Mouse (Mus musculus): ENCODE measurements at regions not wholly inside any gene's neighbourhood (a gene's known extent, or its start where the extent isn't known, plus 50 kb on each side); places are given as distances from the start of the nearest gene placed in this dataset.

GRCm38 (mm10) chr12:109539046-109539445 is 61.1 kb downstream of the Rtl1 start:
- Histone ChIP-seq H3K36me3 (ENCODE audit: control insufficient read depth, insufficient read depth, low read length) (no peaks in the 10 kb centered on the region), H3K27ac (replicated peaks; ENCODE audit: low read depth, low read length) (no peak overlapping the region), H3K4me3 (ENCODE audit: low read depth, low read length) (no peak overlapping the region), H3K9ac (ENCODE audit: low read length) (no peak overlapping the region), H3K4me2 (ENCODE audit: low read depth, severe bottlenecking) (no peak overlapping the region), H3K27me3 (ENCODE audit: control insufficient read depth, insufficient read depth, low read length) (no peaks in the 10 kb centered on the region), H3K4me1 (ENCODE audit: control insufficient read depth, insufficient read depth, low read length) (no peaks in the 10 kb centered on the region), H3K9me3 (ENCODE audit: control insufficient read depth, low read length) (peaks cover 10% of the 10 kb centered on the region)
- no peak for DNase-seq (ENCODE audit: low spot score)
- 81% methylated on average over 8 of the region's 8 CpGs for WGBS
- ATAC-seq (ENCODE audit: insufficient number of reproducible peaks, low FRiP score, low TSS enrichment, low read depth), result no peak

- Histone ChIP-seq H3K4me1 (ENCODE audit: control insufficient read depth, insufficient read depth, low read length) (no peaks in the 10 kb centered on the region), H3K9me3 (ENCODE audit: control insufficient read depth, low read length) (peaks cover 10% of the 10 kb centered on the region), H3K36me3 (ENCODE audit: control insufficient read depth, insufficient read depth, low read length) (no peaks in the 10 kb centered on the region), H3K27ac (replicated peaks; ENCODE audit: low read depth, low read length) (no peak overlapping the region), H3K4me3 (ENCODE audit: low read depth, low read length) (no peak overlapping the region), H3K27me3 (ENCODE audit: control insufficient read depth, insufficient read depth, low read length) (no peaks in the 10 kb centered on the region), H3K9ac (ENCODE audit: low read length) (no peak overlapping the region), H3K4me2 (ENCODE audit: low read depth, severe bottlenecking) (no peak overlapping the region)
- WGBS, result 83% methylated on average over 3 of the region's 3 CpGs
- DNase-seq (ENCODE audit: low spot score) (no peak), ATAC-seq (ENCODE audit: insufficient number of reproducible peaks, low FRiP score, low TSS enrichment, low read depth) (no peak)
Measured at GRCm38 (mm10) chr12:109538641-109539040, 61.5 kb downstream of the Rtl1 start.

GRCm38 (mm10) chr12:109536536-109536935 is 63.6 kb downstream of the Rtl1 start:
- Histone ChIP-seq H3K27ac (replicated peaks; ENCODE audit: low read depth, low read length) (no peak overlapping the region), H3K9me3 (ENCODE audit: control insufficient read depth, low read length) (peaks cover 10% of the 10 kb centered on the region), H3K36me3 (ENCODE audit: control insufficient read depth, insufficient read depth, low read length) (no peaks in the 10 kb centered on the region), H3K4me3 (ENCODE audit: low read depth, low read length) (no peak overlapping the region), H3K4me2 (ENCODE audit: low read depth, severe bottlenecking) (no peak overlapping the region), H3K9ac (ENCODE audit: low read length) (no peak overlapping the region), H3K4me1 (ENCODE audit: control insufficient read depth, insufficient read depth, low read length) (peaks cover 5% of the 10 kb centered on the region; the same call in 1 of the 2 replicates), H3K27me3 (ENCODE audit: control insufficient read depth, insufficient read depth, low read length) (no peaks in the 10 kb centered on the region)
- DNase-seq (ENCODE audit: low spot score) (no peak), ATAC-seq (ENCODE audit: insufficient number of reproducible peaks, low FRiP score, low TSS enrichment, low read depth) (no peak)
- 87% methylated on average over 3 of the region's 3 CpGs for WGBS

GRCm38 (mm10) chr12:109532392-109532791 is 67.7 kb downstream of the Rtl1 start:
- Histone ChIP-seq H3K9ac (ENCODE audit: low read length) (no peak overlapping the region), H3K4me2 (ENCODE audit: low read depth, severe bottlenecking) (no peak overlapping the region), H3K36me3 (ENCODE audit: control insufficient read depth, insufficient read depth, low read length) (no peaks in the 10 kb centered on the region), H3K4me1 (ENCODE audit: control insufficient read depth, insufficient read depth, low read length) (peaks cover 11% of the 10 kb centered on the region; the same call in 1 of the 2 replicates), H3K27me3 (ENCODE audit: control insufficient read depth, insufficient read depth, low read length) (no peaks in the 10 kb centered on the region), H3K27ac (replicated peaks; ENCODE audit: low read depth, low read length) (no peak overlapping the region), H3K9me3 (ENCODE audit: control insufficient read depth, low read length) (peaks cover 7% of the 10 kb centered on the region; the same call in 1 of the 2 replicates), H3K4me3 (ENCODE audit: low read depth, low read length) (no peak overlapping the region)
- no peak for DNase-seq (ENCODE audit: low spot score)
- WGBS, result 37% methylated on average over 8 of the region's 8 CpGs
- ATAC-seq (ENCODE audit: insufficient number of reproducible peaks, low FRiP score, low TSS enrichment, low read depth), result no peak

DNA sequence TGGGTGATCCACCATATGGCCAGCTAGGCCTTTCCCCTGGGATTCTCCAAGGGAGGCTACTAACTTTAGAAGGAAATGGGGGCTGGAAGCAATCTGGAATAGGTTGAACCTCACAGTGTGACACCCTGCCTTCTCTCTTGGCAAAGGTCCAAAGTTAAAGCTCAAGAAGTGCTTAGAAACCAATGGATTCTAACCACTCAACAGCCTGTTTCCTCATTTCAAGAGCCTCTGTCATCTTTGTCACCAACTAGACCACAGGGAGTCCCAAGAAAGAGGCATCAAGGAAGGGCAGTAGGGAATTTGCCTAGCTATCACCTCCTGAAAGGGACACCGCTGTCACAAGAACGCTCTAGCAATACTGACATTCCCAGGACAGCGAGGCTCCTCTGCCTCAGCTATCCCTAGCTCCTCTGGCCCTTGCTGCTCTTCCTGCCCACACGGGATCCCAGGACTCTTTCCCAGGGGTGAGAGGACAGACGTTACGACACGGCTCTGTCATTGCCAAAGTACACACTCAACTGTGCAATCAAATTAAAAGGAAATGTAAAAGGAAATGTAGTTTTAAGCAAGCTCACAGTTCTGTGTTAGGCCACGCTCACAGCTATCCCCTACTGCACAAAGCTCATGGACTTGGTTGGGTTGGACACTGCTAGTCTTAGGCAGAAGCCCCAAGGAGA is 68.6 kb downstream of the Rtl1 start:
- 75% methylated on average over 8 of the region's 8 CpGs for WGBS
- H3K4me1 ChIP-seq (ENCODE audit: control insufficient read depth, insufficient read depth, low read length), result peaks cover 11% of the 10 kb centered on the region; the same call in 1 of the 2 replicates
- H3K4me3 ChIP-seq (ENCODE audit: low read depth, low read length), result no peak overlapping the region
- no peaks in the 10 kb centered on the region for H3K36me3 ChIP-seq (ENCODE audit: control insufficient read depth, insufficient read depth, low read length)
- no peak overlapping the region for H3K9ac ChIP-seq (ENCODE audit: low read length)
- H3K4me2 ChIP-seq (ENCODE audit: low read depth, severe bottlenecking), result no peak overlapping the region
- no peak overlapping the region for H3K27ac ChIP-seq (replicated peaks; ENCODE audit: low read depth, low read length)
- H3K9me3 ChIP-seq (ENCODE audit: control insufficient read depth, low read length), result peaks cover 10% of the 10 kb centered on the region; the same call in 1 of the 2 replicates
- DNase-seq (ENCODE audit: low spot score), result no peak
- H3K27me3 ChIP-seq (ENCODE audit: control insufficient read depth, insufficient read depth, low read length), result no peaks in the 10 kb centered on the region
- ATAC-seq (ENCODE audit: insufficient number of reproducible peaks, low FRiP score, low TSS enrichment, low read depth), result no peak

DNA sequence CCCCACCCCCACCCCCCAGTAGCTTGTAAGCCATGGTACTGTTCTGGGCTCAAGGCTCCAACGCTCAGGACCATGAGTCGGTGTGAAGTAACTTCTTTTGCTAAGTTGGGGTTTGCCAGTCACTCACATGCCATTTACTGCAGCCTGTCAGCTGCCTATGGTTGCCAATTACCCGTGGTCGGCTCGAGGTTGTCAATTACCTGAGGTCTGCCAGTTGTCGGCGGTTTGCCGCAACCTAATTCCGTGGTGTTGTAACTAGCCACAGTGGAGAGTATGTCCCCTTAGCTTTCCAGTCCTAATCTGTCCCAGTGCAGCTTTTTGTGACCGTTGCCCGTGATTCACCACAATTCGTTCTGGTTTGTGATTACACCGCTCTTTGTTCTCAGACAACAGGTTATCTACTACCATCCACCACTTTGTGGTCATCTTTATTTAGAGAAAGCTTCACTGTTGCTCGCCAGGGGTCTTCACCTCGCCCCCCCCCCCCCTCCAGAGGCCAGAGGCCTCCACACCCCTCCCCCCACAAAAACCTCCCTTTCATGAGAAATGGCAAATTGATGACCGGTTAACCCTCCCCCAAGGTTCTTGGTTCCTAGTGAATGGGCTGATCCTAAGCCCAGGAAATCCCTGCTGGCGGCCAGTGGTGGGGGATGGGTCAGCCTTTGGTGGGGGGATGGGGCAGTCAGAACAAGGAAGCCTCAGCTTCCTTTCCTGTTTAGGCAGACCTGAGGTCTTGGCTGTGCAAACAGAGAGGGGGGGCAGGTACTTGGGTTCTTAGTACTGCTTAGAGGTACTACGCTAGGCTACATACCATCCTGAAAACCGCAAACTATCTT is 69.7 kb downstream of the Rtl1 start:
- H3K9ac ChIP-seq (ENCODE audit: low read length), result no peak overlapping the region
- peaks cover 10% of the 10 kb centered on the region; the same call in 1 of the 2 replicates for H3K9me3 ChIP-seq (ENCODE audit: control insufficient read depth, low read length)
- DNase-seq (ENCODE audit: low spot score) (no peak), ATAC-seq (ENCODE audit: insufficient number of reproducible peaks, low FRiP score, low TSS enrichment, low read depth) (no peak)
- no peak overlapping the region for H3K27ac ChIP-seq (replicated peaks; ENCODE audit: low read depth, low read length)
- H3K4me3 ChIP-seq (ENCODE audit: low read depth, low read length), result no peak overlapping the region
- no peaks in the 10 kb centered on the region for H3K27me3 ChIP-seq (ENCODE audit: control insufficient read depth, insufficient read depth, low read length)
- H3K4me1 ChIP-seq (ENCODE audit: control insufficient read depth, insufficient read depth, low read length), result peaks cover 11% of the 10 kb centered on the region; the same call in 1 of the 2 replicates
- no peaks in the 10 kb centered on the region for H3K36me3 ChIP-seq (ENCODE audit: control insufficient read depth, insufficient read depth, low read length)
- H3K4me2 ChIP-seq (ENCODE audit: low read depth, severe bottlenecking), result no peak overlapping the region
- 55% methylated on average over 19 of the region's 19 CpGs for WGBS

- no peak for DNase-seq (ENCODE audit: low spot score)
- no peak overlapping the region for H3K27ac ChIP-seq (replicated peaks; ENCODE audit: low read depth, low read length)
- WGBS, result 58% methylated on average over 6 of the region's 6 CpGs
Measured at GRCm38 (mm10) chr12:109529501-109529900, 70.6 kb downstream of the Rtl1 start.

GRCm38 (mm10) chr12:109528966-109529365 is 71.2 kb downstream of the Rtl1 start:
- H3K4me1 ChIP-seq (ENCODE audit: control insufficient read depth, insufficient read depth, low read length), result peaks cover 11% of the 10 kb centered on the region
- no peak overlapping the region for H3K27ac ChIP-seq (replicated peaks; ENCODE audit: low read depth, low read length)
- no peaks in the 10 kb centered on the region for H3K27me3 ChIP-seq (ENCODE audit: control insufficient read depth, insufficient read depth, low read length)
- H3K9me3 ChIP-seq (ENCODE audit: control insufficient read depth, low read length), result peaks cover 10% of the 10 kb centered on the region; the same call in 1 of the 2 replicates
- no peaks in the 10 kb centered on the region for H3K36me3 ChIP-seq (ENCODE audit: control insufficient read depth, insufficient read depth, low read length)
- no peak overlapping the region for H3K9ac ChIP-seq (ENCODE audit: low read length)
- H3K4me3 ChIP-seq (ENCODE audit: low read depth, low read length), result no peak overlapping the region
- ATAC-seq (ENCODE audit: insufficient number of reproducible peaks, low FRiP score, low TSS enrichment, low read depth) (no peak), DNase-seq (ENCODE audit: low spot score) (no peak)
- WGBS, result 58% methylated on average over 5 of the region's 5 CpGs
- no peak overlapping the region for H3K4me2 ChIP-seq (ENCODE audit: low read depth, severe bottlenecking)

More at GRCm38 (mm10) chr12:109529501-109529900, 70.6 kb downstream of the Rtl1 start:
- peaks cover 10% of the 10 kb centered on the region; the same call in 1 of the 2 replicates for H3K9me3 ChIP-seq (ENCODE audit: control insufficient read depth, low read length)
- H3K9ac ChIP-seq (ENCODE audit: low read length), result no peak overlapping the region
- no peak for ATAC-seq (ENCODE audit: insufficient number of reproducible peaks, low FRiP score, low TSS enrichment, low read depth)
- H3K27me3 ChIP-seq (ENCODE audit: control insufficient read depth, insufficient read depth, low read length), result no peaks in the 10 kb centered on the region
- peaks cover 11% of the 10 kb centered on the region; the same call in 1 of the 2 replicates for H3K4me1 ChIP-seq (ENCODE audit: control insufficient read depth, insufficient read depth, low read length)
- H3K4me2 ChIP-seq (ENCODE audit: low read depth, severe bottlenecking), result no peak overlapping the region
- no peak overlapping the region for H3K4me3 ChIP-seq (ENCODE audit: low read depth, low read length)
- no peaks in the 10 kb centered on the region for H3K36me3 ChIP-seq (ENCODE audit: control insufficient read depth, insufficient read depth, low read length)
